Comparison of ENCODE assay signal across 26 mouse cellular contexts in genomic region chr3:115104155-115104801, GRCm38 (mm10).
A peak's percentile ranks its signal among the peaks of the same experiment; 100 is the strongest.
DNase-seq lines count a peak whose midpoint lies in the region; ATAC-seq lines count a peak whose summit lies in the region.
"Had no signal": no experiment of that assay in that cellular context is flagged by ENCODE, and none has a peak within 500 bp of the region (broad histone marks: within the 10 kb centered on the region; RNA-seq: fewer than 3 reads in every experiment).

No protein-coding gene starts in this region.

- H3K27ac ChIP-seq in hindbrain, embryonic 11.5 days (ENCODE audit: low read depth, low read length): no peak overlapping the region
- no peak overlapping the region for H3K27ac ChIP-seq in hindbrain, embryonic 14.5 days
- H3K27ac ChIP-seq in midbrain, embryonic 12.5 days (replicated peaks): no peak overlapping the region
- H3K27ac ChIP-seq in midbrain, embryonic 10.5 days (replicated peaks): no peak overlapping the region
- no peak overlapping the region for H3K27ac ChIP-seq in forebrain, embryonic 16.5 days (ENCODE audit: low read length)
- no peak overlapping the region for H3K27ac ChIP-seq in midbrain, embryonic 16.5 days (ENCODE audit: low read length)
- H3K27ac ChIP-seq: embryonic facial prominence, embryonic 12.5 days; heart, embryonic 13.5 days; intestine, embryonic 15.5 days; layer of hippocampus, adult 2 months; limb, embryonic 10.5 days; limb, embryonic 15.5 days; liver, embryonic 13.5 days; neural tube, embryonic 13.5 days had no signal

- H3K4me3 ChIP-seq in hindbrain, embryonic 11.5 days (ENCODE audit: low read depth, low read length): no peak overlapping the region
- no peak overlapping the region for H3K4me3 ChIP-seq in hindbrain, embryonic 14.5 days (replicated peaks; ENCODE audit: low read length)
- H3K4me3 ChIP-seq in midbrain, embryonic 12.5 days: no peak overlapping the region
- H3K4me3 ChIP-seq in midbrain, embryonic 10.5 days: no peak overlapping the region
- H3K4me3 ChIP-seq in forebrain, embryonic 16.5 days (replicated peaks; ENCODE audit: low read length): no peak overlapping the region
- no peak overlapping the region for H3K4me3 ChIP-seq in midbrain, embryonic 16.5 days (ENCODE audit: low read depth, low read length)
- H3K4me3 ChIP-seq: embryonic facial prominence, embryonic 12.5 days; heart, embryonic 13.5 days; intestine, embryonic 15.5 days; layer of hippocampus, adult 2 months; limb, embryonic 10.5 days; limb, embryonic 15.5 days; liver, embryonic 13.5 days; megakaryocyte, embryonic 14.5 days; neural tube, embryonic 13.5 days had no signal

- no peaks in the 10 kb centered on the region for H3K36me3 ChIP-seq in hindbrain, embryonic 11.5 days (ENCODE audit: control insufficient read depth, insufficient read depth, low read length)
- H3K36me3 ChIP-seq in hindbrain, embryonic 14.5 days (replicated peaks; ENCODE audit: control insufficient read depth, insufficient read depth): no peaks in the 10 kb centered on the region
- no peaks in the 10 kb centered on the region for H3K36me3 ChIP-seq in midbrain, embryonic 12.5 days
- H3K36me3 ChIP-seq in midbrain, embryonic 10.5 days: no peaks in the 10 kb centered on the region
- no peaks in the 10 kb centered on the region for H3K36me3 ChIP-seq in forebrain, embryonic 16.5 days (ENCODE audit: control insufficient read depth, insufficient read depth)
- H3K36me3 ChIP-seq in midbrain, embryonic 16.5 days (ENCODE audit: control insufficient read depth, insufficient read depth, low read length): no peaks in the 10 kb centered on the region
- H3K36me3 ChIP-seq: embryonic facial prominence, embryonic 12.5 days; heart, embryonic 13.5 days; intestine, embryonic 15.5 days; limb, embryonic 10.5 days; limb, embryonic 15.5 days; liver, embryonic 13.5 days; neural tube, embryonic 13.5 days had no signal

- H3K9me3 ChIP-seq in hindbrain, embryonic 11.5 days (ENCODE audit: control insufficient read depth, low read length): no peaks in the 10 kb centered on the region
- no peaks in the 10 kb centered on the region for H3K9me3 ChIP-seq in hindbrain, embryonic 14.5 days (ENCODE audit: control insufficient read depth, low read length)
- H3K9me3 ChIP-seq in midbrain, embryonic 12.5 days: no peaks in the 10 kb centered on the region
- no peaks in the 10 kb centered on the region for H3K9me3 ChIP-seq in midbrain, embryonic 10.5 days (replicated peaks)
- H3K9me3 ChIP-seq in forebrain, embryonic 16.5 days (ENCODE audit: control insufficient read depth, low read length): no peaks in the 10 kb centered on the region
- H3K9me3 ChIP-seq in midbrain, embryonic 16.5 days (replicated peaks; ENCODE audit: control insufficient read depth, low read length, poor library complexity, severe bottlenecking): no peaks in the 10 kb centered on the region
- H3K9me3 ChIP-seq: embryonic facial prominence, embryonic 12.5 days; heart, embryonic 13.5 days; intestine, embryonic 15.5 days; limb, embryonic 10.5 days; limb, embryonic 15.5 days; liver, embryonic 13.5 days; megakaryocyte, embryonic 14.5 days; neural tube, embryonic 13.5 days had no signal

- ATAC-seq in hindbrain, embryonic 11.5 days (ENCODE audit: low FRiP score): peak; percentile 70; the same call in 1 of the 2 replicates
- no peak; the same call in 1 of the 2 replicates for ATAC-seq in hindbrain, embryonic 14.5 days (ENCODE audit: low FRiP score)
- peak; percentile 56 for ATAC-seq in midbrain, embryonic 12.5 days (ENCODE audit: low FRiP score, low read depth)
- peak; percentile 47 for ATAC-seq in forebrain, embryonic 16.5 days
- ATAC-seq in midbrain, embryonic 16.5 days: peak; percentile 62
- ATAC-seq in megakaryocyte-erythroid progenitor cell, adult 5-6 weeks (replicated peaks; ENCODE audit: low FRiP score, low TSS enrichment, poor library complexity, severe bottlenecking): no peak
- ATAC-seq: CD4-positive, CD25-positive, alpha-beta regulatory T cell, adult 4 months; intestine, embryonic 15.5 days; lung, postnatal 0 days had no signal

- H3K4me1 ChIP-seq in hindbrain, embryonic 11.5 days (replicated peaks; ENCODE audit: control insufficient read depth, insufficient read depth, low read length): no peaks in the 10 kb centered on the region
- 0 out of 2 replicates have a peak, but pooled peaks cover 3% of the 10 kb centered on the region for H3K4me1 ChIP-seq in hindbrain, embryonic 14.5 days (replicated peaks; ENCODE audit: control insufficient read depth, insufficient read depth, low read length)
- H3K4me1 ChIP-seq in midbrain, embryonic 12.5 days: no peaks in the 10 kb centered on the region
- no peaks in the 10 kb centered on the region for H3K4me1 ChIP-seq in midbrain, embryonic 10.5 days
- no peaks in the 10 kb centered on the region for H3K4me1 ChIP-seq in forebrain, embryonic 16.5 days (replicated peaks; ENCODE audit: control insufficient read depth, insufficient read depth, low read length)
- H3K4me1 ChIP-seq in midbrain, embryonic 16.5 days (ENCODE audit: control insufficient read depth, insufficient read depth, low read length): peaks cover 4% of the 10 kb centered on the region; the same call in 1 of the 2 replicates
- H3K4me1 ChIP-seq: embryonic facial prominence, embryonic 12.5 days; heart, embryonic 13.5 days; intestine, embryonic 15.5 days; limb, embryonic 10.5 days; limb, embryonic 15.5 days; liver, embryonic 13.5 days; megakaryocyte, embryonic 14.5 days had no signal

- no peaks in the 10 kb centered on the region for H3K27me3 ChIP-seq in hindbrain, embryonic 11.5 days (ENCODE audit: control insufficient read depth, insufficient read depth, low read length)
- H3K27me3 ChIP-seq in hindbrain, embryonic 14.5 days (ENCODE audit: control insufficient read depth, insufficient read depth, low read length): no peaks in the 10 kb centered on the region
- H3K27me3 ChIP-seq in midbrain, embryonic 12.5 days: no peaks in the 10 kb centered on the region
- no peaks in the 10 kb centered on the region for H3K27me3 ChIP-seq in midbrain, embryonic 10.5 days (ENCODE audit: low read depth, poor library complexity, severe bottlenecking)
- H3K27me3 ChIP-seq in forebrain, embryonic 16.5 days (replicated peaks; ENCODE audit: control insufficient read depth, insufficient read depth, low read length): no peaks in the 10 kb centered on the region
- no peaks in the 10 kb centered on the region for H3K27me3 ChIP-seq in midbrain, embryonic 16.5 days (ENCODE audit: control insufficient read depth, insufficient read depth, low read depth, low read length)
- H3K27me3 ChIP-seq: embryonic facial prominence, embryonic 12.5 days; heart, embryonic 13.5 days; intestine, embryonic 15.5 days; limb, embryonic 15.5 days; liver, embryonic 13.5 days; megakaryocyte, embryonic 14.5 days; neural tube, embryonic 13.5 days had no signal

- H3K4me2 ChIP-seq in hindbrain, embryonic 11.5 days (replicated peaks; ENCODE audit: low read depth, low read length): no peak overlapping the region
- H3K4me2 ChIP-seq in hindbrain, embryonic 14.5 days (replicated peaks): no peak overlapping the region
- H3K4me2 ChIP-seq in midbrain, embryonic 12.5 days (replicated peaks): no peak overlapping the region
- H3K4me2 ChIP-seq in forebrain, embryonic 16.5 days (ENCODE audit: low read length): no peak overlapping the region
- no peak overlapping the region for H3K4me2 ChIP-seq in midbrain, embryonic 16.5 days (ENCODE audit: low read length)
- H3K4me2 ChIP-seq: embryonic facial prominence, embryonic 12.5 days; heart, embryonic 13.5 days; intestine, embryonic 15.5 days; limb, embryonic 15.5 days; liver, embryonic 13.5 days; neural tube, embryonic 13.5 days had no signal

- no peak overlapping the region for H3K9ac ChIP-seq in hindbrain, embryonic 11.5 days (ENCODE audit: low read depth, low read length)
- H3K9ac ChIP-seq in hindbrain, embryonic 14.5 days: no peak overlapping the region
- no peak overlapping the region for H3K9ac ChIP-seq in midbrain, embryonic 12.5 days (replicated peaks)
- no peak overlapping the region for H3K9ac ChIP-seq in forebrain, embryonic 16.5 days (replicated peaks; ENCODE audit: low read depth, low read length)
- H3K9ac ChIP-seq in midbrain, embryonic 16.5 days (ENCODE audit: low read depth, low read length): no peak overlapping the region
- H3K9ac ChIP-seq: embryonic facial prominence, embryonic 12.5 days; heart, embryonic 13.5 days; intestine, embryonic 15.5 days; limb, embryonic 15.5 days; liver, embryonic 13.5 days; neural tube, embryonic 13.5 days had no signal

- 78% methylated on average over 2 of the region's 2 CpGs for WGBS in hindbrain, embryonic 11.5 days
- 60% methylated on average over 2 of the region's 2 CpGs for WGBS in hindbrain, embryonic 14.5 days
- 69% methylated on average over 2 of the region's 2 CpGs for WGBS in midbrain, embryonic 12.5 days
- 86% methylated on average over 2 of the region's 2 CpGs for WGBS in midbrain, embryonic 10.5 days
- 65% methylated on average over 2 of the region's 2 CpGs for WGBS in forebrain, embryonic 16.5 days
- WGBS in midbrain, embryonic 16.5 days: 41% methylated on average over 2 of the region's 2 CpGs

- DNase-seq in hindbrain, embryonic 11.5 days (ENCODE audit: low spot score): no peak
- DNase-seq in hindbrain, embryonic 14.5 days (ENCODE audit: low spot score): no peak
- DNase-seq in midbrain, embryonic 10.5 days (ENCODE audit: low spot score): no peak
- DNase-seq: adrenal gland, postnatal 14 days; cerebellum, adult 11-12 months; heart, postnatal 10 days; kidney, postnatal 36 days; liver, embryonic 13.5 days; lung, adult 18-20 months; lung, postnatal 4 days; spleen, adult 18-20 months; thymus, postnatal 14 days had no signal

Comparison
In these comparisons a context has a peak if more than half of its experiments do, and no peak if none do; other contexts are left out.
1. ATAC-seq: peak in hindbrain, embryonic 11.5 days (single experiment), midbrain, embryonic 12.5 days (single experiment), forebrain, embryonic 16.5 days (single experiment) and midbrain, embryonic 16.5 days (single experiment); none in hindbrain, embryonic 14.5 days (single experiment) and megakaryocyte-erythroid progenitor cell, adult 5-6 weeks (single experiment).